Mouse (Mus musculus) myocyte (in vitro differentiated cells): ENCODE results near the gene Mak. TPM values are rescaled to one million over a fixed set of nuclear protein-coding genes. Genes with fewer than 3 reads are reported as not detected.

Experiments
- H3K27me3 ChIP-seq: one replicate; pipeline ENCODE4 v1.6.1; 2011; ENCODE audit not compliant: control insufficient read depth, insufficient read depth, insufficient read length
- H3K36me3 ChIP-seq: one replicate; pipeline ENCODE4 v1.6.1; 2011; ENCODE audit not compliant: control insufficient read depth, insufficient read depth
- H3K4me2 ChIP-seq: one replicate; pipeline ENCODE4 v1.6.1; 2011; ENCODE audit warnings: low read depth, control low read depth
- H3K4me3 ChIP-seq: one replicate; pipeline ENCODE4 v1.5.1; 2011; ENCODE audit warnings: mild to moderate bottlenecking, control low read depth, moderate library complexity
- H3K79me2 ChIP-seq: one replicate; pipeline ENCODE4 v1.6.1; 2011; ENCODE audit not compliant: control insufficient read depth, insufficient read depth
- H3ac ChIP-seq: one replicate; pipeline ENCODE4 v1.6.1; 2011; ENCODE audit not compliant: control insufficient read depth, insufficient read length
- CEBPB ChIP-seq: IDR thresholded peaks from 2 replicates; pipeline ENCODE4 v1.6.1; 2011; ENCODE audit warnings: mild to moderate bottlenecking, moderate library complexity; ENCODE audit not compliant: poor library complexity, insufficient read depth, severe bottlenecking
- E2F4 ChIP-seq: IDR thresholded peaks from one replicate; pipeline ENCODE4 v1.6.1; 2011; ENCODE audit warnings: mild to moderate bottlenecking, control low read depth, moderate library complexity; ENCODE audit not compliant: insufficient read depth
- MAX ChIP-seq: IDR thresholded peaks from one replicate; pipeline ENCODE4 v1.6.1; 2011; ENCODE audit warnings: low read depth, mild to moderate bottlenecking, control low read depth
- MYOD1 ChIP-seq, 3 experiments: IDR thresholded peaks; one replicate each; pipeline ENCODE4 v1.6.1; 2011; ENCODE audit warnings: control low read depth in 2 of 3, low read depth in 2 of 3, mild to moderate bottlenecking in 2 of 3, moderate library complexity in 1 of 3; ENCODE audit not compliant: insufficient read length in 2 of 3, control insufficient read depth in 1 of 3
- MYOG ChIP-seq, 3 experiments: IDR thresholded peaks; one replicate each; pipeline ENCODE4 v1.6.1; 2011; ENCODE audit warnings: control low read depth in 2 of 3, low read depth in 2 of 3, mild to moderate bottlenecking in 2 of 3; ENCODE audit not compliant: insufficient read length in 2 of 3, control insufficient read depth in 1 of 3, insufficient read depth in 1 of 3
- POLR2A ChIP-seq: IDR thresholded peaks from one replicate; pipeline ENCODE4 v1.6.1; 2011; ENCODE audit warnings: low read depth, mild to moderate bottlenecking, control low read depth, moderate library complexity; ENCODE audit not compliant: insufficient read length
- POLR2AphosphoS2 ChIP-seq: IDR thresholded peaks from one replicate; pipeline ENCODE4 v1.6.1; 2011; ENCODE audit warnings: low read depth, control low read depth; ENCODE audit not compliant: insufficient read length
- REST ChIP-seq: IDR thresholded peaks from one replicate; pipeline ENCODE4 v1.6.1; 2011; ENCODE audit warnings: mild to moderate bottlenecking, control low read depth, moderate library complexity; ENCODE audit not compliant: insufficient read depth, insufficient read length
- SRF ChIP-seq: IDR thresholded peaks from one replicate; pipeline ENCODE4 v1.6.1; 2011; ENCODE audit warnings: low read depth; ENCODE audit not compliant: control insufficient read depth, insufficient read length
- TCF12 ChIP-seq: IDR thresholded peaks from one replicate; pipeline ENCODE4 v1.6.1; 2011; ENCODE audit warnings: mild to moderate bottlenecking, control low read depth; ENCODE audit not compliant: poor library complexity, insufficient read depth, severe bottlenecking
- TCF3 ChIP-seq: IDR thresholded peaks from one replicate; pipeline ENCODE4 v1.6.1; 2011; ENCODE audit warnings: low read depth, control low read depth; ENCODE audit not compliant: insufficient read length
- USF1 ChIP-seq: IDR thresholded peaks from one replicate; pipeline ENCODE4 v1.6.1; 2011; ENCODE audit warnings: low read depth, mild to moderate bottlenecking, control low read depth, moderate library complexity
- polyA plus RNA-seq: library from polyadenylated mRNA; unstranded; fragments of >200 nt; fragmentation: generic; extraction: Trizol; gene quantifications from one replicate; pipeline ENCODE4 v1.2.1, GENCODE M21; 2012; ENCODE audit warnings: missing spikeins

Mak gene
- polyA plus RNA-seq, 1 experiment: 0.01 TPM

- no peak overlapping the region for H3ac ChIP-seq
- peaks cover 16% of the 10 kb centered on the region for H3K27me3 ChIP-seq
- no peaks in the 10 kb centered on the region for H3K36me3 ChIP-seq
- no peaks in the 10 kb centered on the region for H3K79me2 ChIP-seq
- no peak overlapping the region for H3K4me3 ChIP-seq
- no peak overlapping the region for H3K4me2 ChIP-seq
- TF ChIP-seq CEBPB: no peak
- TF ChIP-seq MAX: no peak
- TF ChIP-seq REST: no peak
- no peak for TF ChIP-seq USF1
- no peak for TF ChIP-seq TCF12
- no peak for TF ChIP-seq MYOD1 (IDR thresholded peaks at IDR 0.05; ENCODE audit: control insufficient read depth in 1 of 3, insufficient read length in 2 of 3, low read depth in 2 of 3)
- no peak for TF ChIP-seq SRF
- no peak for TF ChIP-seq MYOG (IDR thresholded peaks at IDR 0.05; ENCODE audit: control insufficient read depth in 1 of 3, insufficient read depth in 1 of 3, insufficient read length in 2 of 3, low read depth in 2 of 3)
- no peak for TF ChIP-seq POLR2AphosphoS2
- TF ChIP-seq E2F4: no peak
- TF ChIP-seq TCF3: no peak
- no peak for TF ChIP-seq POLR2A
These were observed 20.5 kb upstream of the Mak start for GRCm38 (mm10) chr13:41100031-41100430.

- Histone ChIP-seq H3K27me3 (peaks cover 14% of the 10 kb centered on the region), H3ac (no peak overlapping the region), H3K4me3 (no peak overlapping the region), H3K36me3 (no peaks in the 10 kb centered on the region), H3K4me2 (no peak overlapping the region), H3K79me2 (no peaks in the 10 kb centered on the region)
- TF ChIP-seq POLR2AphosphoS2 (no peak), MYOD1 (IDR thresholded peaks at IDR 0.05; ENCODE audit: control insufficient read depth in 1 of 3, insufficient read length in 2 of 3, low read depth in 2 of 3) (no peak), REST (no peak), USF1 (no peak), SRF (no peak), POLR2A (no peak), CEBPB (no peak), TCF3 (no peak), MAX (no peak), E2F4 (no peak), TCF12 (no peak), MYOG (IDR thresholded peaks at IDR 0.05; ENCODE audit: control insufficient read depth in 1 of 3, insufficient read depth in 1 of 3, insufficient read length in 2 of 3, low read depth in 2 of 3) (no peak)
These were observed 18.8 kb upstream of the Mak start for GRCm38 (mm10) chr13:41098325-41098724.

- no peaks in the 10 kb centered on the region for H3K79me2 ChIP-seq
- H3K4me2 ChIP-seq: no peak overlapping the region
- no peak overlapping the region for H3K4me3 ChIP-seq
- H3ac ChIP-seq: no peak overlapping the region
- no peaks in the 10 kb centered on the region for H3K36me3 ChIP-seq
- TF ChIP-seq MYOG (IDR thresholded peaks at IDR 0.05; ENCODE audit: control insufficient read depth in 1 of 3, insufficient read depth in 1 of 3, insufficient read length in 2 of 3, low read depth in 2 of 3) (no peak), MAX (no peak), MYOD1 (IDR thresholded peaks at IDR 0.05; ENCODE audit: control insufficient read depth in 1 of 3, insufficient read length in 2 of 3, low read depth in 2 of 3) (no peak), CEBPB (no peak), TCF12 (no peak), POLR2A (no peak), TCF3 (no peak), REST (no peak), SRF (no peak), POLR2AphosphoS2 (no peak), USF1 (no peak), E2F4 (no peak)
- H3K27me3 ChIP-seq: peaks cover 7% of the 10 kb centered on the region
These were observed 18.0 kb upstream of the Mak start for GRCm38 (mm10) chr13:41097324-41098058.

GRCm38 (mm10) chr13:41094160-41094559 lies 14.7 kb upstream of the Mak start:
- Histone ChIP-seq H3K36me3 (no peaks in the 10 kb centered on the region), H3K4me2 (no peak overlapping the region), H3ac (no peak overlapping the region), H3K4me3 (no peak overlapping the region), H3K27me3 (peaks cover 24% of the 10 kb centered on the region), H3K79me2 (no peaks in the 10 kb centered on the region)
- TF ChIP-seq TCF3 (no peak), TCF12 (no peak), E2F4 (no peak)

GRCm38 (mm10) chr13:41091271-41091670 lies 11.8 kb upstream of the Mak start:
- Histone ChIP-seq H3ac (no peak overlapping the region), H3K4me3 (no peak overlapping the region), H3K36me3 (no peaks in the 10 kb centered on the region), H3K79me2 (no peaks in the 10 kb centered on the region), H3K27me3 (peaks cover 17% of the 10 kb centered on the region), H3K4me2 (no peak overlapping the region)
- TF ChIP-seq USF1 (no peak), MYOD1 (IDR thresholded peaks at IDR 0.05; ENCODE audit: control insufficient read depth in 1 of 3, insufficient read length in 2 of 3, low read depth in 2 of 3) (no peak), TCF3 (no peak), REST (no peak), SRF (no peak), MYOG (IDR thresholded peaks at IDR 0.05; ENCODE audit: control insufficient read depth in 1 of 3, insufficient read depth in 1 of 3, insufficient read length in 2 of 3, low read depth in 2 of 3) (no peak), POLR2A (no peak), MAX (no peak), TCF12 (no peak), E2F4 (no peak), POLR2AphosphoS2 (no peak)
